Mouse (Mus musculus): ENCODE results near the gene Ufsp1. TPM values are rescaled to one million over a fixed set of nuclear protein-coding genes. Genes with fewer than 3 reads are reported as not detected.

Ufsp1 gene
- total and polyA plus RNA-seq, 2 experiments from 2014 or later = 32.1 to 35.5 TPM

DNA sequence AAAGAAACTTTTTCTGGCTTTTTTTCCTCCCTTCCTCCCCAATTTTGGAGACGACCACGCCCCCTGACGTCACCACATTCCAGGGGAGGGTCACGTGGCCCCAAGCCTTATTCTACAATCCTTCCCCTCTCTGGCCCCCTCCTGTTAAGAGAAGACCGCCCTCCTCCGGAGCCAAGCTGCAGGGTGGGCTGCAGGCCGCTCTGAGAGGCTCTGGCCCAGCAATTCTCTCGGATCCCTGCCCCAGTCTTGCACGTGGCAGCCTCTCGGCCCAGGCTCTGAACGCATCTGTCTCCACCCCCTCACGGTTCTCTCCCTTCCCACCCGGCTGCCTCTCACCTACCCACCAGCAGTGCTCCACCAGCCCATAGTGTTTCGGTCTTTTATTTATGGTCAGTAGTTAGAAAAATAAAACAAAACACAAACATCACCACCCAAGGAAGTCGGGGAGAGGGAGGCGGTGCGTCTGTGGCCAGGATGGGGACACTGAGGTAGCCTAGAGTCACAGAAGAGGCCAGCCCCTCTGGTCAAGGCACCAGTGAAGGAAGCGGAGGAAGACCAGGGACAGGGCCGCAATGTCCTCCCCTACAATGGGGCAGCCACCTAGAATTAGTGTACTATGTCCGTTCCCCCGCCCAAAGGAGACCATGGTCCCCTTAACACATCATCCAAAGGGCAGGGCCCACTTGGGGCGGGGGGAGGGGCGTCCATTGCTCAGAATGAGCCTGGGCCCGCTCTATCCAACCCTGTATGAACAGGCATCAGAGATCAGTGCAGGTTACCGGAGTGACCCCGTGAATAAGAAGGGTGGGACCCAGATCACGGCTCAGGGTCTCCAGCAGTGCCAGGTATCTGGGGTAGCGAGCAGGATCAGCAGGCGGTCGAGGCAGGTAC, 20.0 kb downstream of the Ufsp1 start, which contains the start of gene Trip6:
TSS of gene Trip6 (minus strand) at position 212 of the 891 bp plus-strand sequence.
- peak within 1 kb of the TSS; percentile 63 for H3K4me2 ChIP-seq (ENCODE audit: low read depth, low read length)
- no peaks in the 10 kb centered on the region for H3K27me3 ChIP-seq (ENCODE audit: insufficient read depth, low read length)
- H3K4me3 ChIP-seq (ENCODE audit: low read length) = peak within 1 kb of the TSS; percentile 33
- no peak; the same call in 1 of the 2 replicates for TF ChIP-seq CTCF (IDR thresholded peaks at IDR 0.05; ENCODE audit: low read depth)
- ATAC-seq (peak; percentile 87), DNase-seq (ENCODE audit: low spot score) (peak; percentile 83)
- 18% methylated on average over 30 of the region's 30 CpGs for WGBS
- no peaks in the 10 kb centered on the region for H3K9me3 ChIP-seq (ENCODE audit: low read length)
- H3K9ac ChIP-seq (replicated peaks; ENCODE audit: low read length) = peak within 1 kb of the TSS; percentile 49
- H3K36me3 ChIP-seq (ENCODE audit: insufficient read depth, low read length) = peaks cover 26% of the 10 kb centered on the region; the same call in 1 of the 2 replicates
- H3K4me1 ChIP-seq (ENCODE audit: insufficient read depth, low read length) = no peaks in the 10 kb centered on the region
- H3K27ac ChIP-seq = peak within 1 kb of the TSS; percentile 55; the same call in 1 of the 2 replicates

DNA sequence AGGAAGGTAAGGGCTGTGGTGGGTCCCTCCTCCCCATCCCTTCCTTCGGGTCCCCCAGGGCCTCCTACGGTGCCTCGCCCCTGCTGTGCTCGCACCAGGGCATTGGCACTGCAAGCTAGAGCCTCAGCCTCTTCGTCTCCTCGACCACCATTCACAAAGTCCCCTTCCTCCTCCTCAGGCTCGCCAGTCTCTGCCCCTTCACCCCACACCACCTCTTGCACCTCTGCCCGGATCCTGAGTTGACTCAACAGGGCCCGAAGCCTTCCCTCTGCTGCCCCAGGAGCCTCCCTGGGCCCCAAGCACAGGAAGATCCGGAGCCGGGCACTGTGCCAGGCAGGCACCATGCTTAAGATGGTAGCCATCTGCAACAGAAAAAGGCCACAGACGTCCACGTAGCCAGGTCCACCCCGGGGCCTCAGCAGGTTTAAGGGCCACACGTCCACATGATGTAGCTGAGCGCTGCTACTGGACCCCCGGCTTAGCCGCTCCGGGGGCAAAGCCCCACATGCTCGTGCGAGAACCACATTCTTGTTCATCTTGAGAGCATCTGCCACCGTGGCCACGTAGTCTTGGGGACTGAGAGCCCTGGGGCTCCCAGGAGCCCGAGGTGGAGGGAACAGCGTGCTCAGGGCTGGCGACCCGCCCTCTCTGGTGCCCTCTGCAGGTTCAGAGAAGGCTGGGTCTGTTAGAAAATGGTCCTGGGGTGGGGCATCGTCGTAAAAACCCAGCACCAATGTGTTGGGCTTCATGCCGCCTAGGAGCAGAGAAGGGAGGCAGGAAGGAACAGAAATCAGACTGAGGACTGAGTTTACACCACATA, 20.9 kb downstream of the Ufsp1 start:
- WGBS = 45% methylated on average over 30 of the region's 30 CpGs
- Histone ChIP-seq H3K36me3 (ENCODE audit: insufficient read depth, low read length) (peaks cover 23% of the 10 kb centered on the region; the same call in 1 of the 2 replicates), H3K27ac (no peak overlapping the region; the same call in 1 of the 2 replicates), H3K9me3 (ENCODE audit: low read length) (no peaks in the 10 kb centered on the region), H3K9ac (replicated peaks; ENCODE audit: low read length) (no peak overlapping the region), H3K4me2 (ENCODE audit: low read depth, low read length) (no peak overlapping the region), H3K4me3 (ENCODE audit: low read length) (no peak overlapping the region), H3K27me3 (ENCODE audit: insufficient read depth, low read length) (no peaks in the 10 kb centered on the region), H3K4me1 (ENCODE audit: insufficient read depth, low read length) (no peaks in the 10 kb centered on the region)
- peak; percentile 50 for TF ChIP-seq CTCF (IDR thresholded peaks at IDR 0.05; ENCODE audit: low read depth)
- DNase-seq (ENCODE audit: low spot score) = no peak
- no peak for ATAC-seq

DNA sequence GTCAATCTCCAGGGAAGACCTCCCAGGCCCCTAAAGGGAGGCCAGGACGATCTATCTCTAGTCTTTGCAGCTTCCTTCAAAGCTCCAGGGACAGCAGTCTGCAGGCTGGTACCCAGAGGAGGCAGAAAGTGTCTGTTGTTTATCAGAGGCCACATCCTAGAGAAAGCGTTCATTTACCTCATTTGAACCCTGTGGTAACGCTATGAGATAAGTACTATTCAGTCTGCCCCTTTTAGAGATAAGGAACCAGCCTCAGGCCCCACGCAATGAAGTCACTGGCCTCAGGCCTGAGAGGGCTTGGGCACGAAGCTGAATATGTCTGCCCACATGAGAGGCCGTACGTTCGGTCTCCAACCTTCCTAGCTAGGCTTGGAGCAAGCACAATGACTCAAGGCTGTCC, 22.9 kb downstream of the Ufsp1 start:
- no peak overlapping the region for H3K9ac ChIP-seq (replicated peaks; ENCODE audit: low read length)
- ATAC-seq (no peak), DNase-seq (ENCODE audit: low spot score) (no peak)
- TF ChIP-seq CTCF (IDR thresholded peaks at IDR 0.05; ENCODE audit: low read depth) = no peak
- no peak overlapping the region for H3K4me3 ChIP-seq (ENCODE audit: low read length)
- H3K36me3 ChIP-seq (ENCODE audit: insufficient read depth, low read length) = peaks cover 27% of the 10 kb centered on the region; the same call in 1 of the 2 replicates
- no peaks in the 10 kb centered on the region for H3K4me1 ChIP-seq (ENCODE audit: insufficient read depth, low read length)
- H3K4me2 ChIP-seq (ENCODE audit: low read depth, low read length) = no peak overlapping the region
- no peaks in the 10 kb centered on the region for H3K27me3 ChIP-seq (ENCODE audit: insufficient read depth, low read length)
- 93% methylated on average over 8 of the region's 8 CpGs for WGBS
- no peaks in the 10 kb centered on the region for H3K9me3 ChIP-seq (ENCODE audit: low read length)
- H3K27ac ChIP-seq = no peak overlapping the region

DNA sequence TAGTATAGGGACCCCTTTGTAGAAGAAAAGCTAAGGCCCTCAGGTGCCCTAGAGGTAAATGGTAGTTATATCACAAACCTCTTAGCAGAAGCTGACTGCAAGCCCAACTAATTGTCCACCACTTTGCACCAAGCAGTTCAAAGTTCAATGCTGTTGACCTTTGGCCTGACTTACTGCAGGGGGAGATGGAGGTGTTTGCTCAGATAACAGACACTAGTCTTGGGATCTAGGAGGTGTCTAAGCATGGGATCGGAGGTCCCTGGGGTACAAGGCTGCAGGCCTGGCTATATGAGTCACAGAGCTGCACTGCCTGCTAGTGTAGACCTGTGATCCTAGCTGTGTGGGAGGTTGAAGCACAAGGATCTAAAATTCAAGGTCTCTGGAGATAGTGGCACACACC, 24.1 kb downstream of the Ufsp1 start:
- peaks cover 33% of the 10 kb centered on the region; the same call in 1 of the 2 replicates for H3K36me3 ChIP-seq (ENCODE audit: insufficient read depth, low read length)
- TF ChIP-seq CTCF (IDR thresholded peaks at IDR 0.05; ENCODE audit: low read depth) = no peak
- no peaks in the 10 kb centered on the region for H3K4me1 ChIP-seq (ENCODE audit: insufficient read depth, low read length)
- H3K4me2 ChIP-seq (ENCODE audit: low read depth, low read length) = no peak overlapping the region
- H3K27ac ChIP-seq = no peak overlapping the region
- H3K9me3 ChIP-seq (ENCODE audit: low read length) = no peaks in the 10 kb centered on the region
- WGBS = 100% methylated on average over 1 of the region's 1 CpGs
- ATAC-seq (no peak), DNase-seq (ENCODE audit: low spot score) (no peak)
- no peaks in the 10 kb centered on the region for H3K27me3 ChIP-seq (ENCODE audit: insufficient read depth, low read length)
- no peak overlapping the region for H3K9ac ChIP-seq (replicated peaks; ENCODE audit: low read length)
- no peak overlapping the region for H3K4me3 ChIP-seq (ENCODE audit: low read length)

DNA sequence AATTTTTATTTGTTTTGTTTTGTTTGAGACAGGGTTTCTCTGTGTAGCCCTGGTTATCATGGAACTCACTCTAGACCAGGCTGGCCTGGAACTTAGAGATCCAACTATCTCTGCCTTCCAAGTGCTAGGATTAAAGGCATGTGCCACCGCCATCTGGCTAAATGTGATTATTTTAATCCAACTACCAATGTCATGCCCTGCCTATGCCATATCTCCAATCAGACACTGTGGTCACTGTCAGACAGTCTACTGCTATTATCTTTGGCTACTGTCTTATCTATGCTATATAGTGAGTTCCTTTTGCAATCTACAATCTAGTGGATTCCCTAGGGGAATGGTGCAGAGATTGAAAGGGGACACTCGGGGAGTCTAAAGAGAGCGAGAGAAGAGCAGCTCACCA, 26.6 kb downstream of the Ufsp1 start:
- no peaks in the 10 kb centered on the region for H3K9me3 ChIP-seq (ENCODE audit: low read length)
- ATAC-seq = no peak

DNA sequence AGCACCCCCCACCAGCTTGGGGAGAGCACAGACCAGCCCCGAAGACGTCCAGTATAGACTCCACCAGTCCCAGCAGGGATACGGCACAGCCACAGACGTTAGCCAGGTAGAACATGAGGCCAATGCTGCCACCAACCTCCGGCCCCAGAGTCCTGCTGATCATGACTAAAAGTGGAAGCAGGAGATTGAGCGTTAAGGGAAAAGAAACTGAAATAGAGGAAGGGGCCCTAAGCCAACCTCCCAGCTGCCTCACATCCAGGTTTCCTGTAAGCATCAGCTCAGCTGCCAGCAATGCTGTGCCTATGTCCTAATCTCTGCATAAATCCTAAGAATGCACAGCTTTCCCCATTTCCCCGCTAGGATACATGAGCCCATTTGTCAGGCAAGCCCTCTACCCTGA, 36.5 kb downstream of the Ufsp1 start:
- Histone ChIP-seq H3K4me1 (ENCODE audit: insufficient read depth, low read length) (no peaks in the 10 kb centered on the region), H3K36me3 (ENCODE audit: insufficient read depth, low read length) (peaks cover 5% of the 10 kb centered on the region; the same call in 1 of the 2 replicates), H3K27me3 (ENCODE audit: insufficient read depth, low read length) (no peaks in the 10 kb centered on the region), H3K4me2 (ENCODE audit: low read depth, low read length) (no peak overlapping the region), H3K4me3 (ENCODE audit: low read length) (no peak overlapping the region), H3K9me3 (ENCODE audit: low read length) (no peaks in the 10 kb centered on the region), H3K27ac (no peak overlapping the region), H3K9ac (replicated peaks; ENCODE audit: low read length) (no peak overlapping the region)
- no peak for TF ChIP-seq CTCF (IDR thresholded peaks at IDR 0.05; ENCODE audit: low read depth)
- DNase-seq (ENCODE audit: low spot score) = no peak
- ATAC-seq = no peak
- WGBS = 90% methylated on average over 7 of the region's 7 CpGs

More for the DNA sequence above, 26.6 kb downstream of the Ufsp1 start:
- no peak overlapping the region for H3K4me2 ChIP-seq (ENCODE audit: low read depth, low read length)
- no peak for TF ChIP-seq CTCF (IDR thresholded peaks at IDR 0.05; ENCODE audit: low read depth)
- DNase-seq (ENCODE audit: low spot score) = no peak
- H3K4me3 ChIP-seq (ENCODE audit: low read length) = no peak overlapping the region
- H3K4me1 ChIP-seq (ENCODE audit: insufficient read depth, low read length) = no peaks in the 10 kb centered on the region
- 90% methylated on average over 3 of the region's 3 CpGs for WGBS
- no peak overlapping the region for H3K9ac ChIP-seq (replicated peaks; ENCODE audit: low read length)
- peaks cover 33% of the 10 kb centered on the region for H3K36me3 ChIP-seq (ENCODE audit: insufficient read depth, low read length)
- H3K27ac ChIP-seq = no peak overlapping the region
- H3K27me3 ChIP-seq (ENCODE audit: insufficient read depth, low read length) = no peaks in the 10 kb centered on the region

All from hindbrain, postnatal 0 days (tissue).